Mouse (Mus musculus): ENCODE data around the gene Agl.

- TF ChIP-seq CTCF (IDR thresholded peaks at IDR 0.05; ENCODE audit: control insufficient read depth, insufficient read depth, insufficient read length) (no peak), USF1 (IDR thresholded peaks at IDR 0.05; ENCODE audit: low read depth) (no peak), MYOD1 (IDR thresholded peaks at IDR 0.05; ENCODE audit: control insufficient read depth, insufficient read length, low read depth) (no peak), CEBPB (IDR thresholded peaks at IDR 0.05; ENCODE audit: low read depth) (no peak)
Measured at GRCm38 (mm10) chr3:116829274-116829920, 21.4 kb upstream of the Agl start.
